In the genomic region with DNA sequence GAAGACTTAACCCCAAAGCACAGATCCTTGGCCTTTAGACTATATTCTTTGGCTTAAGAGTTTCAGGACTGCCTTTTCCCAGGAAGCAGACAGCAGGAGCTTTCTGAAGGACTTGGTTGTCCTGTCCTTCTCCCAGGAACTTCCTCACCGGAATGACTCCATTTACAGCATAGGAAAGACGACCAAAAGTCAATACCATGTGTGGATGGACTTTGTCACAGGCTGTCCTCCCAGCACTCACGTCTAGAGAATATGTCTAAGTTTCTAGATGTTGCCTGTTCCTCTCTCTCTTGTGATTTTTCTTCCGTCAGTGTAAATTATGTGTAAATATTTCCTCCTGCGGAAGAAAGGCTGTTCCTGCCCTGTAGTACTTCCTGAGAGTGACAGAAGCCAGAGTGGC, we compare ENCODE assay signal across 24 mouse cellular contexts.
DNase-seq lines count a peak whose midpoint lies in the region; ATAC-seq and TF ChIP-seq lines count a peak whose summit lies in the region.
"Had no signal": no experiment of that assay in that cellular context is flagged by ENCODE, and none has a peak within 500 bp of the region (broad histone marks: within the 10 kb centered on the region; RNA-seq: fewer than 3 reads in every experiment).

No protein-coding gene starts in this region.

- intact Hi-C loops in gastrocnemius, adult 2 months (cut with DNase I) = no loop called here
- intact Hi-C loops in gastrocnemius, postnatal 14 days (cut with DNase I; ENCODE audit: low total_unique reads) = no loop called here

- 47% methylated on average over 5 of the region's 5 CpGs for WGBS in kidney, embryonic 15.5 days
- 52% methylated on average over 5 of the region's 5 CpGs for WGBS in lung, embryonic 14.5 days
- WGBS in lung, postnatal 0 days = 33% methylated on average over 5 of the region's 5 CpGs
- WGBS in limb, embryonic 15.5 days = 72% methylated on average over 5 of the region's 5 CpGs

- ATAC-seq in kidney, embryonic 15.5 days (replicated peaks; ENCODE audit: low FRiP score) = no peak
- ATAC-seq in lung, embryonic 14.5 days (ENCODE audit: insufficient read depth) = no peak
- ATAC-seq in lung, postnatal 0 days = no peak
- no peak for ATAC-seq in limb, embryonic 15.5 days (ENCODE audit: insufficient number of reproducible peaks, low FRiP score, low TSS enrichment, low read depth)
- ATAC-seq: CD4-positive, CD25-positive, alpha-beta regulatory T cell, adult 4 months; forebrain, embryonic 15.5 days; Patski had no signal

- H3K27ac ChIP-seq in gastrocnemius, adult 2 months = peak overlapping the region; percentile 24; the same call in 1 of the 2 replicates
- H3K27ac ChIP-seq in kidney, embryonic 15.5 days = peak overlapping the region; percentile 70
- peak overlapping the region; percentile 26; the same call in 1 of the 2 replicates for H3K27ac ChIP-seq in lung, embryonic 14.5 days (ENCODE audit: low read depth)
- no peak overlapping the region for H3K27ac ChIP-seq in lung, postnatal 0 days (ENCODE audit: low read length)
- peak overlapping the region; percentile 44; the same call in 1 of the 2 replicates for H3K27ac ChIP-seq in limb, embryonic 15.5 days
- H3K27ac ChIP-seq: embryonic facial prominence, embryonic 12.5 days; forebrain, embryonic 15.5 days; macrophage; midbrain, embryonic 10.5 days; neural tube, embryonic 12.5 days had no signal

- no peak overlapping the region for H3K9ac ChIP-seq in kidney, embryonic 15.5 days
- no peak overlapping the region for H3K9ac ChIP-seq in lung, embryonic 14.5 days
- no peak overlapping the region for H3K9ac ChIP-seq in lung, postnatal 0 days (replicated peaks; ENCODE audit: low read depth)
- no peak overlapping the region for H3K9ac ChIP-seq in limb, embryonic 15.5 days
- H3K9ac ChIP-seq: embryonic facial prominence, embryonic 12.5 days; forebrain, embryonic 15.5 days; neural tube, embryonic 12.5 days had no signal

- no peak overlapping the region for H3K4me2 ChIP-seq in kidney, embryonic 15.5 days
- no peak overlapping the region for H3K4me2 ChIP-seq in lung, embryonic 14.5 days
- H3K4me2 ChIP-seq in lung, postnatal 0 days (replicated peaks; ENCODE audit: low read depth, low read length) = no peak overlapping the region
- H3K4me2 ChIP-seq in limb, embryonic 15.5 days = no peak overlapping the region
- H3K4me2 ChIP-seq: embryonic facial prominence, embryonic 12.5 days; forebrain, embryonic 15.5 days; neural tube, embryonic 12.5 days had no signal

- H3K4me1 ChIP-seq in kidney, embryonic 15.5 days = peaks cover 78% of the 10 kb centered on the region
- no peaks in the 10 kb centered on the region for H3K4me1 ChIP-seq in lung, embryonic 14.5 days (ENCODE audit: insufficient read depth)
- H3K4me1 ChIP-seq in lung, postnatal 0 days (ENCODE audit: insufficient read depth, low read depth, low read length) = peaks cover 15% of the 10 kb centered on the region; the same call in 1 of the 2 replicates
- peaks cover 28% of the 10 kb centered on the region for H3K4me1 ChIP-seq in limb, embryonic 15.5 days
- H3K4me1 ChIP-seq: forebrain, embryonic 15.5 days had no signal

- no peaks in the 10 kb centered on the region for H3K9me3 ChIP-seq in kidney, embryonic 15.5 days (replicated peaks)
- H3K9me3 ChIP-seq in lung, embryonic 14.5 days (ENCODE audit: low read depth, low read length) = no peaks in the 10 kb centered on the region
- no peaks in the 10 kb centered on the region for H3K9me3 ChIP-seq in lung, postnatal 0 days (ENCODE audit: low read length)
- no peaks in the 10 kb centered on the region for H3K9me3 ChIP-seq in limb, embryonic 15.5 days
- H3K9me3 ChIP-seq: embryonic facial prominence, embryonic 12.5 days; forebrain, embryonic 15.5 days; neural tube, embryonic 12.5 days had no signal

- no peak for TF ChIP-seq CTCF in gastrocnemius, adult 2 months (IDR thresholded peaks at IDR 0.05)
- TF ChIP-seq CTCF in lung, embryonic 14.5 days (IDR thresholded peaks at IDR 0.05; ENCODE audit: low read depth) = no peak
- no peak for TF ChIP-seq CTCF in lung, postnatal 0 days (IDR thresholded peaks at IDR 0.05)

- DNase-seq in gastrocnemius, adult 2 months = no peak
- no peak for DNase-seq in gastrocnemius, postnatal 14 days
- DNase-seq in kidney, postnatal 14 days = no peak
- DNase-seq in lung, embryonic 14.5 days = no peak
- DNase-seq in lung, postnatal 0 days (ENCODE audit: low spot score) = no peak
- no peak for DNase-seq in layer of hippocampus, adult 11-12 months (ENCODE audit: low spot score)
- DNase-seq: adrenal gland, adult 8-10 months; cerebellum, adult 9-11 months; gastrocnemius, postnatal 36 days; kidney, postnatal 25 days; left cerebral cortex, postnatal 4 days; lung, adult 18-20 months; right cerebral cortex, adult 18-20 months; thymus, adult 18-20 months; thymus, postnatal 4 days had no signal

- H3K36me3 ChIP-seq in kidney, embryonic 15.5 days = peaks cover 6% of the 10 kb centered on the region
- H3K36me3 ChIP-seq in lung, embryonic 14.5 days (ENCODE audit: insufficient read depth) = peaks cover 9% of the 10 kb centered on the region; the same call in 1 of the 2 replicates
- no peaks in the 10 kb centered on the region for H3K36me3 ChIP-seq in lung, postnatal 0 days (ENCODE audit: insufficient read depth, low read length)
- peaks cover 5% of the 10 kb centered on the region; the same call in 1 of the 2 replicates for H3K36me3 ChIP-seq in limb, embryonic 15.5 days
- H3K36me3 ChIP-seq: neural tube, embryonic 12.5 days had no signal

- H3K4me3 ChIP-seq in gastrocnemius, adult 2 months = no peak overlapping the region
- no peak overlapping the region for H3K4me3 ChIP-seq in kidney, embryonic 15.5 days (replicated peaks)
- H3K4me3 ChIP-seq in lung, embryonic 14.5 days (ENCODE audit: low read depth, low read length) = no peak overlapping the region
- no peak overlapping the region for H3K4me3 ChIP-seq in lung, postnatal 0 days (ENCODE audit: low read depth, low read length)
- no peak overlapping the region for H3K4me3 ChIP-seq in limb, embryonic 15.5 days
- H3K4me3 ChIP-seq: embryonic facial prominence, embryonic 12.5 days; forebrain, embryonic 15.5 days; midbrain, embryonic 10.5 days; neural tube, embryonic 12.5 days had no signal

- H3K27me3 ChIP-seq in kidney, embryonic 15.5 days = no peaks in the 10 kb centered on the region
- no peaks in the 10 kb centered on the region for H3K27me3 ChIP-seq in lung, embryonic 14.5 days (ENCODE audit: insufficient read depth, low read length)
- no peaks in the 10 kb centered on the region for H3K27me3 ChIP-seq in lung, postnatal 0 days (replicated peaks; ENCODE audit: insufficient read depth, low read length)
- H3K27me3 ChIP-seq in limb, embryonic 15.5 days = no peaks in the 10 kb centered on the region
- H3K27me3 ChIP-seq: embryonic facial prominence, embryonic 12.5 days; forebrain, embryonic 15.5 days; neural tube, embryonic 12.5 days; Patski had no signal

- TF ChIP-seq EP300 in lung, postnatal 0 days (IDR thresholded peaks at IDR 0.05) = no peak
